Mouse (Mus musculus) forebrain, embryonic 10.5 days (tissue): ENCODE data around the gene Acsf3. TPM values are rescaled to one million over a fixed set of nuclear protein-coding genes. Genes with fewer than 3 reads are reported as not detected.

ENCODE experiments used
- polyA plus RNA-seq: library from polyadenylated mRNA; unstranded; fragments of >200 nt; fragmentation: Nextera tagmentation; extraction: Ambion mirVana; gene quantifications from 2 replicates; pipeline ENCODE4 v1.2.1, GENCODE M21; 2016

The Acsf3 gene
- polyA plus RNA-seq, 1 experiment from 2014 or later, result 19.1 TPM

Other genes starting within 250 kb of the Acsf3 start
- 6.1 and 8.8 TPM in 2 replicates for gene Piezo1, start 224.2 kb upstream of the Acsf3 start, polyA plus RNA-seq
- gene Cdt1, start 207.5 kb upstream of the Acsf3 start, polyA plus RNA-seq, result 73.2 and 79.8 TPM in 2 replicates
- 313 and 321 TPM in 2 replicates for gene Aprt, start 198.6 kb upstream of the Acsf3 start, polyA plus RNA-seq
- 4.6 and 5.5 TPM in 2 replicates for gene Galns, start 164.0 kb upstream of the Acsf3 start, polyA plus RNA-seq
- 41.0 and 44.1 TPM in 2 replicates for gene Trappc2l, start 163.8 kb upstream of the Acsf3 start, polyA plus RNA-seq
- gene Pabpn1l, start 152.7 kb upstream of the Acsf3 start, polyA plus RNA-seq, result not detected in 2 replicates
- gene Cbfa2t3, start 76.4 kb upstream of the Acsf3 start, polyA plus RNA-seq, result 1.6 and 2.4 TPM in 2 replicates
- gene Cdh15, start 72.5 kb downstream of the Acsf3 start, polyA plus RNA-seq, result 0.71 and 0.72 TPM in 2 replicates